Mouse (Mus musculus) heart, embryonic 11.5 days (tissue): ENCODE measurements at regions not wholly inside any gene's neighbourhood (a gene's known extent, or its start where the extent isn't known, plus 50 kb on each side); places are given as distances from the start of the nearest gene placed in this dataset.

Source experiments
- ATAC-seq: fragments of 200-750 bp; cut with Nextera tagmentation; replicated peaks from 2 replicates; pipeline ENCODE4 v1.8.0; 2017; ENCODE audit warnings: moderate library complexity; ENCODE audit not compliant: insufficient number of reproducible peaks, low FRiP score, low TSS enrichment
- H3K27ac ChIP-seq: fragments of 300-500 bp; sonication (generic); 2 replicates; pipeline ENCODE4 v1.5.1; 2014; ENCODE audit warnings: mild to moderate bottlenecking, low read depth, low read length
- H3K27me3 ChIP-seq: fragments of 300-500 bp; sonication (generic); 2 replicates; pipeline ENCODE4 v1.6.1; 2014; ENCODE audit warnings: mild to moderate bottlenecking, low read length, mixed read lengths; ENCODE audit not compliant: control insufficient read depth, insufficient read depth
- H3K36me3 ChIP-seq: fragments of 300-500 bp; sonication (generic); 2 replicates; pipeline ENCODE4 v1.6.1; 2014; ENCODE audit warnings: mild to moderate bottlenecking, low read length, moderate library complexity, mixed read lengths; ENCODE audit not compliant: control insufficient read depth, insufficient read depth
- H3K4me1 ChIP-seq: fragments of 300-500 bp; sonication (generic); 2 replicates; pipeline ENCODE4 v1.6.1; 2014; ENCODE audit warnings: low read length; ENCODE audit not compliant: control insufficient read depth, insufficient read depth
- H3K4me2 ChIP-seq: fragments of 300-500 bp; sonication (generic); 2 replicates; pipeline ENCODE4 v1.6.1; 2014; ENCODE audit warnings: mild to moderate bottlenecking, moderate library complexity
- H3K4me3 ChIP-seq: fragments of 300-500 bp; sonication (generic); 2 replicates; pipeline ENCODE4 v1.5.1; 2014; ENCODE audit warnings: low read depth, low read length
- H3K9ac ChIP-seq: fragments of 300-500 bp; sonication (generic); 2 replicates; pipeline ENCODE4 v1.6.1; 2014; ENCODE audit warnings: mild to moderate bottlenecking, low read depth, low read length, moderate library complexity
- H3K9me3 ChIP-seq: fragments of 300-500 bp; sonication (generic); replicated peaks from 2 replicates; pipeline ENCODE4 v1.6.1; 2016; ENCODE audit warnings: low read length; ENCODE audit not compliant: control insufficient read depth
- WGBS: fragments of 180-500 bp; shearing (Covaris S2); extraction: QIAGEN DNeasy Blood & Tissue Kit; methylation state at CpG from one replicate; pipeline ENCODE4 v1.1.7; 2014; ENCODE audit not compliant: insufficient replicate concordance; 5-methylcytosine and 5-hydroxymethylcytosine counted together

GRCm38 (mm10) chr6:31637371-31638052, 73.7 kb upstream of the Podxl start:
- 14% methylated on average over 16 of the region's 16 CpGs for WGBS
- Histone ChIP-seq H3K4me2 (peak overlapping the region; percentile 44), H3K9me3 (no peaks in the 10 kb centered on the region), H3K9ac (peak overlapping the region; percentile 52; the same call in 1 of the 2 replicates), H3K27me3 (no peaks in the 10 kb centered on the region), H3K36me3 (no peaks in the 10 kb centered on the region), H3K4me3 (no peak overlapping the region), H3K27ac (peak overlapping the region; percentile 42), H3K4me1 (peaks cover 29% of the 10 kb centered on the region)
- ATAC-seq: no peak

GRCm38 (mm10) chr6:31636954-31637353, 73.2 kb upstream of the Podxl start:
- H3K9ac ChIP-seq: peak overlapping the region; percentile 52; the same call in 1 of the 2 replicates
- H3K4me1 ChIP-seq: peaks cover 24% of the 10 kb centered on the region
- H3K4me3 ChIP-seq: no peak overlapping the region
- H3K27ac ChIP-seq: peak overlapping the region; percentile 42
- H3K4me2 ChIP-seq: peak overlapping the region; percentile 44; the same call in 1 of the 2 replicates
- no peak for ATAC-seq
- no peaks in the 10 kb centered on the region for H3K9me3 ChIP-seq
- H3K27me3 ChIP-seq: no peaks in the 10 kb centered on the region
- no peaks in the 10 kb centered on the region for H3K36me3 ChIP-seq
- 8% methylated on average over 9 of the region's 9 CpGs for WGBS

GRCm38 (mm10) chr6:31632485-31632884, 68.7 kb upstream of the Podxl start:
- Histone ChIP-seq H3K9ac (no peak overlapping the region), H3K4me2 (no peak overlapping the region), H3K4me1 (peaks cover 20% of the 10 kb centered on the region), H3K9me3 (no peaks in the 10 kb centered on the region), H3K4me3 (no peak overlapping the region), H3K36me3 (no peaks in the 10 kb centered on the region), H3K27me3 (no peaks in the 10 kb centered on the region), H3K27ac (no peak overlapping the region)
- WGBS: 71% methylated on average over 10 of the region's 10 CpGs
- ATAC-seq: no peak

- no peak for ATAC-seq
- 27% methylated on average over 4 of the region's 4 CpGs for WGBS
- no peak overlapping the region for H3K4me3 ChIP-seq
These were observed 66.2 kb upstream of the Podxl start for GRCm38 (mm10) chr6:31630009-31630408.

GRCm38 (mm10) chr6:31627912-31628311, 64.1 kb upstream of the Podxl start:
- Histone ChIP-seq H3K4me1 (peaks cover 8% of the 10 kb centered on the region), H3K27ac (no peak overlapping the region), H3K4me2 (no peak overlapping the region), H3K9ac (no peak overlapping the region), H3K4me3 (no peak overlapping the region), H3K9me3 (no peaks in the 10 kb centered on the region; the same call in 1 of the 2 replicates), H3K36me3 (no peaks in the 10 kb centered on the region), H3K27me3 (no peaks in the 10 kb centered on the region)
- ATAC-seq: no peak
- WGBS: 73% methylated on average over 3 of the region's 3 CpGs

More at GRCm38 (mm10) chr6:31630009-31630408, 66.2 kb upstream of the Podxl start:
- Histone ChIP-seq H3K9me3 (no peaks in the 10 kb centered on the region), H3K27me3 (no peaks in the 10 kb centered on the region), H3K36me3 (no peaks in the 10 kb centered on the region), H3K27ac (no peak overlapping the region), H3K4me2 (no peak overlapping the region), H3K4me1 (peaks cover 8% of the 10 kb centered on the region), H3K9ac (no peak overlapping the region)

- H3K27ac ChIP-seq: no peak overlapping the region
- H3K36me3 ChIP-seq: no peaks in the 10 kb centered on the region
- WGBS: 70% methylated on average over 2 of the region's 2 CpGs
- no peak for ATAC-seq
- H3K4me3 ChIP-seq: no peak overlapping the region
- H3K9ac ChIP-seq: no peak overlapping the region
- H3K4me1 ChIP-seq: peaks cover 4% of the 10 kb centered on the region
- H3K27me3 ChIP-seq: no peaks in the 10 kb centered on the region
- H3K9me3 ChIP-seq: no peaks in the 10 kb centered on the region; the same call in 1 of the 2 replicates
- no peak overlapping the region for H3K4me2 ChIP-seq
These were observed 61.3 kb upstream of the Podxl start for GRCm38 (mm10) chr6:31625055-31625454.

- no peaks in the 10 kb centered on the region for H3K4me1 ChIP-seq
- H3K27ac ChIP-seq: no peak overlapping the region
- H3K9ac ChIP-seq: no peak overlapping the region
- WGBS: 67% methylated on average over 10 of the region's 10 CpGs
- H3K9me3 ChIP-seq: no peaks in the 10 kb centered on the region; the same call in 1 of the 2 replicates
- H3K4me3 ChIP-seq: no peak overlapping the region
- H3K27me3 ChIP-seq: no peaks in the 10 kb centered on the region
- no peak for ATAC-seq
- no peaks in the 10 kb centered on the region for H3K36me3 ChIP-seq
- no peak overlapping the region for H3K4me2 ChIP-seq
These were observed 60.6 kb upstream of the Podxl start for GRCm38 (mm10) chr6:31624374-31624773.

GRCm38 (mm10) chr6:31621023-31621422, 57.2 kb upstream of the Podxl start:
- ATAC-seq: no peak

GRCm38 (mm10) chr6:31618852-31619251, 55.1 kb upstream of the Podxl start:
- Histone ChIP-seq H3K36me3 (no peaks in the 10 kb centered on the region), H3K4me3 (no peak overlapping the region), H3K27me3 (no peaks in the 10 kb centered on the region), H3K4me1 (peaks cover 35% of the 10 kb centered on the region), H3K9me3 (no peaks in the 10 kb centered on the region; the same call in 1 of the 2 replicates), H3K27ac (no peak overlapping the region), H3K9ac (0 out of 2 replicates have a peak overlapping the region, but pooled peaks have one; percentile 22), H3K4me2 (no peak overlapping the region)
- WGBS: 81% methylated on average over 2 of the region's 2 CpGs
- ATAC-seq: no peak

More at GRCm38 (mm10) chr6:31621023-31621422, 57.2 kb upstream of the Podxl start:
- Histone ChIP-seq H3K27ac (no peak overlapping the region), H3K9me3 (no peaks in the 10 kb centered on the region; the same call in 1 of the 2 replicates), H3K9ac (no peak overlapping the region), H3K4me3 (no peak overlapping the region), H3K36me3 (no peaks in the 10 kb centered on the region), H3K4me1 (peaks cover 22% of the 10 kb centered on the region), H3K4me2 (no peak overlapping the region), H3K27me3 (no peaks in the 10 kb centered on the region)
- WGBS: 70% methylated on average over 6 of the region's 6 CpGs
